ENCODE assay signal across 20 mouse cellular contexts in the genomic region with DNA sequence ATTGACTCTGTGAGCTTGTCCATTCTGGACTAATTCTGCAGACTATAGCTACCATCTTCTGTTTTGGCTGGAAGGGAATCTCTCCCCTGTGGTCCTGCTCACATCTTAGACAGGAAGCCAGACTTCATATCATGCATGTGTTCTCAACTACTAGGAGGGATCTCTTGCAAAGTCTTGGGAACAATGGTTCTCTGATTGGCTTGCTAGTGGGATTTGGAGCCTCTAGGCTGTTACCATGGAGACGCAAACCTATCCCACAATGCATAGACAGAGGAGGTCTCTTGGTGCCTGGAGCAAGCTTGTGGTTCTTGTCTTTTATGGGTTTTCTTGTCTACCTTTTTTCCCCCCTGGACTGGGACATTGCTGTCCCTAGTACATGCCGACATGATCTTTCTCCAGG.
DNase-seq lines count a peak whose midpoint lies in the region; ATAC-seq and TF ChIP-seq lines count a peak whose summit lies in the region.
"Had no signal": no experiment of that assay in that cellular context is flagged by ENCODE, and none has a peak within 500 bp of the region (broad histone marks: within the 10 kb centered on the region; RNA-seq: fewer than 3 reads in every experiment).

No protein-coding gene starts in this region.

- 65% methylated on average over 2 of the region's 2 CpGs for WGBS in forebrain, embryonic 14.5 days
- WGBS in forebrain, embryonic 10.5 days, result 66% methylated on average over 2 of the region's 2 CpGs
- 50% methylated on average over 2 of the region's 2 CpGs for WGBS in hindbrain, embryonic 16.5 days
- WGBS in hindbrain, embryonic 14.5 days, result 56% methylated on average over 2 of the region's 2 CpGs
- WGBS in midbrain, postnatal 0 days, result 51% methylated on average over 2 of the region's 2 CpGs
- WGBS in midbrain, embryonic 11.5 days, result 59% methylated on average over 2 of the region's 2 CpGs

- no peaks in the 10 kb centered on the region for H3K4me1 ChIP-seq in forebrain, embryonic 14.5 days (ENCODE audit: control insufficient read depth, insufficient read depth, low read length)
- peaks cover 38% of the 10 kb centered on the region for H3K4me1 ChIP-seq in forebrain, embryonic 10.5 days
- peaks cover 6% of the 10 kb centered on the region for H3K4me1 ChIP-seq in hindbrain, embryonic 16.5 days (ENCODE audit: control insufficient read depth, insufficient read depth, low read depth, low read length)
- H3K4me1 ChIP-seq in hindbrain, embryonic 14.5 days (replicated peaks; ENCODE audit: control insufficient read depth, insufficient read depth, low read length), result peaks cover 5% of the 10 kb centered on the region; the same call in 1 of the 2 replicates
- H3K4me1 ChIP-seq in midbrain, postnatal 0 days (ENCODE audit: insufficient read depth, low read length), result no peaks in the 10 kb centered on the region; the same call in 1 of the 2 replicates
- H3K4me1 ChIP-seq in midbrain, embryonic 11.5 days (ENCODE audit: control insufficient read depth, insufficient read depth, low read length), result peaks cover 6% of the 10 kb centered on the region
- H3K4me1 ChIP-seq: embryonic facial prominence, embryonic 12.5 days had no signal

- no peaks in the 10 kb centered on the region for H3K36me3 ChIP-seq in forebrain, embryonic 14.5 days (ENCODE audit: control insufficient read depth, insufficient read depth, low read length)
- no peaks in the 10 kb centered on the region for H3K36me3 ChIP-seq in forebrain, embryonic 10.5 days (replicated peaks)
- H3K36me3 ChIP-seq in hindbrain, embryonic 16.5 days (ENCODE audit: control insufficient read depth, insufficient read depth, low read length), result no peaks in the 10 kb centered on the region
- H3K36me3 ChIP-seq in hindbrain, embryonic 14.5 days (replicated peaks; ENCODE audit: control insufficient read depth, insufficient read depth), result no peaks in the 10 kb centered on the region
- no peaks in the 10 kb centered on the region for H3K36me3 ChIP-seq in midbrain, postnatal 0 days (ENCODE audit: insufficient read depth, low read length)
- no peaks in the 10 kb centered on the region for H3K36me3 ChIP-seq in midbrain, embryonic 11.5 days (ENCODE audit: control insufficient read depth, insufficient read depth, low read length)
- H3K36me3 ChIP-seq: embryonic facial prominence, embryonic 12.5 days; forebrain, embryonic 12.5 days; heart, embryonic 13.5 days; hindbrain, embryonic 15.5 days had no signal

- no peak for TF ChIP-seq CTCF in midbrain, postnatal 0 days (IDR thresholded peaks at IDR 0.05)

- no peaks in the 10 kb centered on the region for H3K9me3 ChIP-seq in forebrain, embryonic 14.5 days (replicated peaks; ENCODE audit: control insufficient read depth, low read length)
- no peaks in the 10 kb centered on the region for H3K9me3 ChIP-seq in forebrain, embryonic 10.5 days
- no peaks in the 10 kb centered on the region for H3K9me3 ChIP-seq in hindbrain, embryonic 16.5 days (ENCODE audit: control insufficient read depth, low read length)
- no peaks in the 10 kb centered on the region for H3K9me3 ChIP-seq in hindbrain, embryonic 14.5 days (ENCODE audit: control insufficient read depth, low read length)
- H3K9me3 ChIP-seq in midbrain, postnatal 0 days (ENCODE audit: low read length), result no peaks in the 10 kb centered on the region
- H3K9me3 ChIP-seq in midbrain, embryonic 11.5 days (ENCODE audit: control insufficient read depth, low read length), result no peaks in the 10 kb centered on the region
- H3K9me3 ChIP-seq: embryonic facial prominence, embryonic 12.5 days; forebrain, embryonic 12.5 days; heart, embryonic 13.5 days; hindbrain, embryonic 15.5 days had no signal

- no peak overlapping the region for H3K4me2 ChIP-seq in forebrain, embryonic 14.5 days (ENCODE audit: low read length)
- no peak overlapping the region for H3K4me2 ChIP-seq in hindbrain, embryonic 16.5 days (ENCODE audit: low read length)
- no peak overlapping the region for H3K4me2 ChIP-seq in hindbrain, embryonic 14.5 days (replicated peaks)
- no peak overlapping the region for H3K4me2 ChIP-seq in midbrain, postnatal 0 days (ENCODE audit: low read depth, low read length, poor library complexity, severe bottlenecking)
- no peak overlapping the region for H3K4me2 ChIP-seq in midbrain, embryonic 11.5 days
- H3K4me2 ChIP-seq: embryonic facial prominence, embryonic 12.5 days; forebrain, embryonic 12.5 days; heart, embryonic 13.5 days; hindbrain, embryonic 15.5 days had no signal

- H3K27ac ChIP-seq in forebrain, embryonic 14.5 days (ENCODE audit: low read depth, low read length), result no peak overlapping the region
- no peak overlapping the region for H3K27ac ChIP-seq in forebrain, embryonic 10.5 days
- H3K27ac ChIP-seq in hindbrain, embryonic 16.5 days (ENCODE audit: low read depth, low read length), result no peak overlapping the region
- H3K27ac ChIP-seq in hindbrain, embryonic 14.5 days, result no peak overlapping the region
- no peak overlapping the region for H3K27ac ChIP-seq in midbrain, postnatal 0 days (ENCODE audit: low read depth, low read length)
- H3K27ac ChIP-seq in midbrain, embryonic 11.5 days (ENCODE audit: low read depth, low read length), result no peak overlapping the region; the same call in 1 of the 2 replicates
- H3K27ac ChIP-seq: embryonic facial prominence, embryonic 12.5 days; forebrain, embryonic 12.5 days; heart, embryonic 13.5 days; hindbrain, embryonic 15.5 days had no signal

- no peaks in the 10 kb centered on the region for H3K27me3 ChIP-seq in forebrain, embryonic 14.5 days (replicated peaks; ENCODE audit: control insufficient read depth, insufficient read depth, low read length)
- H3K27me3 ChIP-seq in forebrain, embryonic 10.5 days (ENCODE audit: poor library complexity, severe bottlenecking), result no peaks in the 10 kb centered on the region
- no peaks in the 10 kb centered on the region for H3K27me3 ChIP-seq in hindbrain, embryonic 16.5 days (replicated peaks; ENCODE audit: control insufficient read depth, insufficient read depth, low read length)
- H3K27me3 ChIP-seq in hindbrain, embryonic 14.5 days (ENCODE audit: control insufficient read depth, insufficient read depth, low read length), result no peaks in the 10 kb centered on the region
- no peaks in the 10 kb centered on the region for H3K27me3 ChIP-seq in midbrain, postnatal 0 days (ENCODE audit: insufficient read depth, low read length)
- H3K27me3 ChIP-seq in midbrain, embryonic 11.5 days (ENCODE audit: control insufficient read depth, insufficient read depth, low read length), result no peaks in the 10 kb centered on the region
- H3K27me3 ChIP-seq: embryonic facial prominence, embryonic 12.5 days; hindbrain, embryonic 15.5 days had no signal

- ATAC-seq in forebrain, embryonic 14.5 days, result no peak
- ATAC-seq in hindbrain, embryonic 16.5 days, result peak; percentile 54
- no peak for ATAC-seq in hindbrain, embryonic 14.5 days (ENCODE audit: low FRiP score)
- ATAC-seq in midbrain, postnatal 0 days (ENCODE audit: low FRiP score), result no peak
- ATAC-seq in midbrain, embryonic 11.5 days (ENCODE audit: low FRiP score), result no peak
- no peak for ATAC-seq in megakaryocyte-erythroid progenitor cell, adult 5-6 weeks (replicated peaks; ENCODE audit: low FRiP score, low TSS enrichment, poor library complexity, severe bottlenecking)
- ATAC-seq: activated CD4-positive, CD25-positive, alpha-beta regulatory T cell, adult 4 months had no signal

- H3K9ac ChIP-seq in forebrain, embryonic 14.5 days (ENCODE audit: low read length), result no peak overlapping the region
- H3K9ac ChIP-seq in hindbrain, embryonic 16.5 days (ENCODE audit: low read depth, low read length), result no peak overlapping the region
- H3K9ac ChIP-seq in hindbrain, embryonic 14.5 days, result no peak overlapping the region
- H3K9ac ChIP-seq in midbrain, postnatal 0 days (replicated peaks; ENCODE audit: low read length, poor library complexity, severe bottlenecking), result no peak overlapping the region
- no peak overlapping the region for H3K9ac ChIP-seq in midbrain, embryonic 11.5 days (ENCODE audit: low read length)
- H3K9ac ChIP-seq: embryonic facial prominence, embryonic 12.5 days; forebrain, embryonic 12.5 days; heart, embryonic 13.5 days; hindbrain, embryonic 15.5 days had no signal

- H3K4me3 ChIP-seq in forebrain, embryonic 14.5 days (ENCODE audit: low read depth, low read length), result no peak overlapping the region
- no peak overlapping the region for H3K4me3 ChIP-seq in forebrain, embryonic 10.5 days
- no peak overlapping the region for H3K4me3 ChIP-seq in hindbrain, embryonic 16.5 days (ENCODE audit: low read length)
- no peak overlapping the region for H3K4me3 ChIP-seq in hindbrain, embryonic 14.5 days (replicated peaks; ENCODE audit: low read length)
- H3K4me3 ChIP-seq in midbrain, postnatal 0 days (ENCODE audit: low read depth, low read length), result no peak overlapping the region
- no peak overlapping the region for H3K4me3 ChIP-seq in midbrain, embryonic 11.5 days (ENCODE audit: low read depth, low read length)
- H3K4me3 ChIP-seq: embryonic facial prominence, embryonic 12.5 days; forebrain, embryonic 12.5 days; heart, embryonic 13.5 days; hindbrain, embryonic 15.5 days had no signal

- peak; percentile 51 for DNase-seq in forebrain, embryonic 14.5 days (ENCODE audit: low spot score)
- DNase-seq in forebrain, embryonic 10.5 days (ENCODE audit: extremely low spot score, low spot score), result no peak
- no peak for DNase-seq in hindbrain, embryonic 14.5 days (ENCODE audit: low spot score)
- peak; percentile 63 for DNase-seq in midbrain, postnatal 0 days (ENCODE audit: low spot score)
- DNase-seq in midbrain, embryonic 11.5 days (ENCODE audit: low spot score, missing footprints), result no peak
- DNase-seq in forelimb bud, embryonic 11.5 days (ENCODE audit: low read depth, low spot score), result peak; percentile 10
- DNase-seq: adrenal gland, postnatal 14 days; cerebellum, adult 2 months; cerebellum, postnatal 10 days; gastrocnemius, postnatal 36 days; heart, adult 11 months; heart, postnatal 36 days; kidney, adult 18-20 months had no signal

Comparison
In these comparisons a context has a peak if more than half of its experiments do, and no peak if none do; other contexts are left out.
1. DNase-seq: peak in forebrain, embryonic 14.5 days (single experiment), midbrain, postnatal 0 days (single experiment) and forelimb bud, embryonic 11.5 days (single experiment); none in forebrain, embryonic 10.5 days (single experiment), hindbrain, embryonic 14.5 days (single experiment) and midbrain, embryonic 11.5 days (single experiment).